Mouse (Mus musculus): Measurements from ENCODE around the gene Il9.

Gene Il9

DNA sequence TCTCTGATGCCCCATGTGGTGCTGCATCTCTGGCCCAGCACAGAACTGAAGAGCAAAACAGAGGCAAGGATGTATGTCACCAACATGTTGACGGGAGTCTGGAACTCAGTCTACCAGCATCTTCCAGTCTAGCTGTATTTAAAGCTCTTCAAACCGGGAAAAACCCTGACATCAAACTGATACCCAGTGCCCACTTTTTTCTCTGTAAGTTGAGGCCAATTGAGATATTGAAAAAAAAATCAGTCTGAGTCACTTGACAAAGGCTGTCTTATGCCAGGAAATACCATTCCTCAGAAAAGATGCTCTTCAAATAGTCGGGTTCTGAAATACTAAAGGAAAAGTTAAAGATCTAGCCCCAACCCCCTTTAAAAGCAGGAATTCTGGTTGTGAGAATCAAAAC, at the start of gene Il9:
Gene Il9 (minus strand): TSS at position 101 of the 400 bp plus-strand sequence.
- no peak for ATAC-seq (ENCODE audit: low TSS enrichment)

- no peak for ATAC-seq (ENCODE audit: low TSS enrichment)
These were observed 47.6 kb upstream of the Il9 start for GRCm38 (mm10) chr13:56529685-56530084.

DNA sequence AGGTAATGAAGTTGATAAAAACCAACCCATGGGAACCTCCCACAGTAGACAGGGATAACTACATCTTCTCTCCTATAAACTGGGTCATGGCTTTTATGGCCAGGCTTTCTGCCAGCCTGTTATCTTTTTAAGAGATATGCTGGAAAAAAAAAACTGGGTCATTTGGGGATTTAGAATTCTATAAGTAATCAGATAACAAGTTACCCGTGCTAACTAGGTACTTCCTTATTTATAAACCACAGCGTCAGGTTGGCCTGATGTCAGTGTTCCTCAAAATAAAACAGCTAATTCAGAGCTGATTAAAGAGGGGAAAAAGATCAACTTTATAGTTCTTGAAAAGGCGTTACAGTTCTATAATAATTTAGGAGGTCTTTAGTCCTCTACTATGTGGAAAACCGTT, 47.0 kb upstream of the Il9 start:
- ATAC-seq (ENCODE audit: low TSS enrichment), result no peak

GRCm38 (mm10) chr13:56528281-56528680, 46.2 kb upstream of the Il9 start:
- no peak for ATAC-seq (ENCODE audit: low TSS enrichment)

- ATAC-seq (ENCODE audit: low TSS enrichment), result no peak
These were observed 45.8 kb upstream of the Il9 start for GRCm38 (mm10) chr13:56527846-56528245.

DNA sequence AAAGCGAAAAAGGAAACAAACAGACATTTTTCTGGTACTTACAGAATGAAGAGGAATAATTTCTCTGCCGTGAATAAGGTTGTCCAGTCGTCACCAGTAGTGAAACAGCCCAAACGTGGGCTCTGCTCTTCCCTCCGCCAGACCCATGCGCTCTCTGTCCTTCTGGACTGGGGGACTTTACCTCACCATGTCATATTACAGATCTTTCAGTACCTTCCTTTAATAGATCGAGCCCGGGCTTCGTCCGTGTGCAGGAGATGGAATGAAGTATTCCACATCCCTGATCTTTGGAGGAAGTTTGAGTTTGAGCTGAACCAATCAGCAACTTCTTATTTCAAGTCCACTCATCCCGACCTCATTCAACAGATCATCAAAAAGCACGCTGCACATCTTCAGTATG, 44.8 kb upstream of the Il9 start:
- ATAC-seq (ENCODE audit: low TSS enrichment), result no peak

DNA sequence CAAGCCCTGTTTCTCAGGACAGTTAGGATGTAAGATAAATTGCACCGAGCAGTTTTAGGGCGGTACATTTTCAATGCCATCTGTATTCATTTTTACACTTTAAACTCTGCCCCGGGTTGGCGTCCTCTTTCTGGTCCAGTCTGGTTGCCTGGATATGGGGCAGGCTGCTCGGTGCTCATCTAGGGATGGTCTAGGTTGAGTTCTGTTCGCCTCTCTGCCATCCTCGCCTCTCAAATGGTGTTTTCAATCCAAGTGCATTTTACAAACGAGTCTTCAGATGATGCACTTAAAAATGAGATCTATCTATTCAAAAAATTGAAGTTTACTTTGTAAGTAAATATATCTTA, 40.7 kb upstream of the Il9 start:
- no peak for ATAC-seq (ENCODE audit: low TSS enrichment)

GRCm38 (mm10) chr13:56522081-56522820, 40.2 kb upstream of the Il9 start, which contains the start of gene Fbxl21:
TSS of gene Fbxl21 (plus strand) at chr13:56522472.
- peak; percentile 100 for ATAC-seq (ENCODE audit: low TSS enrichment)

- no peak for ATAC-seq (ENCODE audit: low TSS enrichment)
These were observed 34.8 kb upstream of the Il9 start for GRCm38 (mm10) chr13:56516816-56517215.

DNA sequence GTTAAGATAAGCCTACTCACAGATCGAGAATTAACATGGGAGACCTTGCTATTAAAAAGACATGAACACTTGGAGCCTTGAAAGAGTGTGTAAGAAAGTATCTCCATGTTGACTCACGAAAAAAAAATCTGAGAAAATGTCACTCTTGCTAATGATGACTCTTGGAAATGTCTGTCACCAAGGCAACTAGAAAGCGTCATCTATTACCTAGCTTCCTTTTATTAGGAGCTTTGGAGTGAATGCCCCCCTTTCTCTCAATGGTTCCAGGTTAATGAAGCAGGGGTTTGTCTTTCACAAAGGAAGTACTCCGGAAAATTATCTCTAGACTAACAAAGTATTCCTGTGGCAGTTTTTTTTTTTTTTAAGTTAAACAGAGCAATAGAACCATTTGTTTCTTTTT, 34.3 kb upstream of the Il9 start:
- ATAC-seq (ENCODE audit: low TSS enrichment), result no peak

DNA sequence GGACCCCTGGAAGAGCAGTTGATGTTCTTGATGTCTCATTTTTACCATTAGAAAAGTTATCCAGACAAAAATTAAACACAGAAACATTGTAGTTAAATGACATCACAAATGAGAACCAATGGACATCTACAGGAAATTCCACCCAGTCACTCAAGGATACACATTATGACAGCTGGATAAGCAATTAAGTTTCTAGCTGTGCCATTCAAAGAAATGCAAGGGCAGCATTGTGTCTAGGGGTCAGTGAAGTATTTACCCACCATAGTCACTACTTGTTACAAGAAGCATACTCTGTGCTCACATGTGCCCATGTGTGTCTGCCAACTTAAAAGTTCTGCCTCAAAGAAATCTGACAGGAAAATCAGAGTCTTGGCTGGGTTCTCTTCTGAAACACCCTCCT, 31.5 kb upstream of the Il9 start:
- no peak for ATAC-seq (ENCODE audit: low TSS enrichment)

- ATAC-seq (ENCODE audit: low TSS enrichment), result no peak
These were observed 27.8 kb upstream of the Il9 start for GRCm38 (mm10) chr13:56509796-56510195.

DNA sequence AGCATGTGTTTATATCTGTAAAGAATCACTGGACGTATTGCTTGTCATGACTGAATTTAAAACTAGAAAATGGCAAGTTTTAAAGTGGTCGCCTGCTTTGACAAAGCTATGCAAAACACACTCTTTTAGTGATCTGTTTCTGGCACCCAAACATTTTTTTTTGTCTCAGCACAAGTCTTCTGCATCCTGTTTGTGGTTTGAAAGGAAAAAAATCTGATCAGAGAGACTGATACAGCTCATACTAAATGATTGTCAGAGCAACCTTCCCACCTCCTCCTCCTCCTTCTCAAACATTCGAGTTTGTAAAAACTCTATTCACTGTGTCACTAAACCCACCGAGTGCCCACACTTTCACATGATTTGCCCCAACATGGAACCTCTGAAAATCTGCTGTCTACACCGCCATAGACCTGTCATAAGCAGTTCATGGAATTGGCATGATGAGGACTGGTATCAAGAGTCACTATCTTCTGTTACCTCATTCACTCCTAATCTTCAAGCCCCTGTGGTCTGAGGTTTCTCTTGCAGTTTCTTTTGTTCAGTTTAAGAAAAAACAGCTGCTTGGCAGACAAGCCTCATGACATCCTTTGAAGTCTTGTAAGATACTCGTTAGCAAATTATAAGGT, 24.9 kb upstream of the Il9 start:
- no peak for ATAC-seq (ENCODE audit: low TSS enrichment)

DNA sequence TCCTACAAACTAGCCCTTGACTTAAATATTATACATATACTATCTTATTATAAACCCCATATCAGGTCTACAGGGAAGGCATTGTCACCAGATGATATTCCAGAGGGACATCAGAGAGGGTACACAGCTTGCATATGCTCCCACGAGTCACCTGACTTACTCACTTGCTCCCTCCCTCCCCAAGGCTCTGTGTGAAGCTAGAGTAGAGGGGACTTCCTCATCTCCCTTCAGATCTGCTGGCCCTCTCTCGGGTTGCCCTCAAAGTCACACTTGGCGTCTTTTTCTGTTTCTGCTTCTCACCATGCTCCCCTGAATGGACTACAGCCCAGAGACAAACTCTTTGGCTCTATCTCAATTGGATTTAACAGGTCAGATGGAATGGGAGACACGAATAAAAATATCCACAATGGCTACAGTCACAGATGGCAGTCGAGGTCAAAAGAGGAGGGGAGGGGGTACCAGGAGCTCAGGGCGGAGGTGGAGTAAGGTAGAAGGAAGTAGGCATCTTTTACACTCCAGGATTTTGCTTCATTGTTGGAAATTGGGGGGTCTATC, 19.9 kb upstream of the Il9 start:
- ATAC-seq (ENCODE audit: low TSS enrichment), result no peak

DNA sequence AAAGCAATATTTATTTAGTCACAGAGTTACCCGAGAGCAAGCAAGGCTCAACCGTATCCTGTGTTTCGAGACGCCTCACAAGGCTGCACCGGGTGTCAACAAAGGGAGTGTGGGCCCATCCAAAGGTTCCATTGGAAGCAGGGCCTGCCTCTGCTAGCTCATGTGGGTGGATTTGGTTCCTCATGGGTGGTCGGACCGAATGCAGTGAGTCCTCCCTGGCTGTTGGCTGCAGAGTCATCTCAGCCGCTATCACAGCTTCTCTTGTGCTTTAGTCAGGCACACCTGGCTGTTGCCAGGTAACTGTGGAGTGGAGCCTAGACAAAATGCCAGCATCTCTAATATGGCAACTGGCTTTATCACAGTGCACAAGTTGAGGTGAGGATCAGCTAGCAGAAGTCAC, 18.6 kb upstream of the Il9 start:
- ATAC-seq (ENCODE audit: low TSS enrichment), result no peak

DNA sequence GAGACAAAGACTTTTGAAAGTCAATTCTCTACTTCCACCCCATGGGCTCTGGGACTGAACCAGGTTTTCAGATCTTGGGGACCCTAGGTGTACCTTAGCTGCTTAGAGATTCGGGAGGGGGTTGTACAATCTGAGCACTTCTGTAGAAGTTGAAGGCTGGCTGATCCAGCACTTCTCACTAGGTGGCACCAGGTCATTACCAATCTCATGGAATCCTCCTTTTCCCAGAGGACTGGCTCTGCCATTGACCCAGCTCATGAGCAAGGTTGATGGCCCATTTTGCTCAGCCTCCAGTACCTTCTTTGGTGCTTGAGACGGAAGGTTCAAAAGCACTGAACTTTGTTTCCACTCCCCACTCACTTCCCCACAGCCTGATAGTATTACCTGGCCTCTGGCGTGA, 18.1 kb upstream of the Il9 start:
- ATAC-seq (ENCODE audit: low TSS enrichment), result no peak

DNA sequence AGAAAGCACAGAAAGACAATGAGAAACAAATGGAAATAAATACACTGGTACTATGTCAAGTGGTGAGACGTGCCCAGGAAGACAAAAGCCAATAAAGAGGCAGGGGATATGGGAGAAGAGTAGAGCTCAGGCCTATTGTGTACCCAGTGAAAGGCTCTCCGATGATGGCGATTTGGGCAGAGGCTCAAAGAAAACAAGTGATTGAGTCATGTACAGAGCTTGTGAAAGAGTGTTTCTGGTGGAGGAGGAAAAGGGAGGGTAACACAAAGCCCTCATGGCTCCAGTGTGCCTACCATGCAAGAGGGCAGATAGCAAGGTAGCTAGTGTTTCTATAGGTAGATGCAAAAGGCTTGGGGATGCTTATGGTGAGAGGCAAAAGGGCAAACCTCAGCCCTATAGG, 12.4 kb upstream of the Il9 start:
- no peak for ATAC-seq (ENCODE audit: low TSS enrichment)

- no peak for ATAC-seq (ENCODE audit: low TSS enrichment)
These were observed 6.0 kb upstream of the Il9 start for GRCm38 (mm10) chr13:56488012-56488411.

- ATAC-seq (ENCODE audit: low TSS enrichment), result no peak
These were observed 4.0 kb downstream of the Il9 start for GRCm38 (mm10) chr13:56478027-56478426.

DNA sequence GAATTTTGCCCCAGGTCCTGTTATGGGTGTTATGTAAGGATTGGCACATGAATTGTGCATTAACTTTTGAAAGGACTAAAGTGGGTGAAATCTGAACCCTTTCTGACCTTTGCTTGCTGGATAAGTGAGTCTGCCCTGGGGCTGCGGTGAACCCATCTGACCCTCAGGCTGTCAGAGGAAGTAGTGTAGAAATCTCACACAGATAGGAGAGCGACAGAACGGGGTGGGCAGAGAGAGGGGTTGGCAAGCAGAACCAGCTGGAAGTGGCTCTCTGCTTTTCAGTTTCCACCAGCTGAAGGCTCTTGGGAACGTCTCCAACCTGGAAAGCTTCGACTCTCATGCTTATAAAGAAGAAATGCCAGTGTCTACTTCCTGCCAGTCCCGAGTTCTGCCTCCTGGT, 4.8 kb downstream of the Il9 start:
- ATAC-seq (ENCODE audit: low TSS enrichment), result peak; percentile 65; the same call in 1 of the 2 replicates

DNA sequence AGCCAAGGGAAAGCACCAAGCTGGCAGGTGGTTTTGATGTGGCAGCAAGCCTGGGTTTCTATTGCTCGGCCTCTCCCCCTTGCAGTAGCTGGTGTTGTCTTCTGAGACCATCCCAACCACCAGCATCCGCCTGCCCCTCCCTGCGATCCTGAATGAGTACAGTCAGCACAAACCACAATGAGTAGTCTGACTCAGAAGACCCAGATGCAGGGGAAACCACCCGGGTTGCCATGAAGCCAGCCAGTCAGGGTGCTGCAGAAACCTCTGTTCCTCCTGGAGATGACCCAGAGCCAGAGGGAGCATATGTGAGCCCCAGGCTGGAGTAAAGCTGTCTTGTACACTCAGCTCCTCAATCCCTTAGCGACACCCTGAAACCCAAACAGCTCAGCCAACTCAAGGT, 5.3 kb downstream of the Il9 start:
- no peak for ATAC-seq (ENCODE audit: low TSS enrichment)

DNA sequence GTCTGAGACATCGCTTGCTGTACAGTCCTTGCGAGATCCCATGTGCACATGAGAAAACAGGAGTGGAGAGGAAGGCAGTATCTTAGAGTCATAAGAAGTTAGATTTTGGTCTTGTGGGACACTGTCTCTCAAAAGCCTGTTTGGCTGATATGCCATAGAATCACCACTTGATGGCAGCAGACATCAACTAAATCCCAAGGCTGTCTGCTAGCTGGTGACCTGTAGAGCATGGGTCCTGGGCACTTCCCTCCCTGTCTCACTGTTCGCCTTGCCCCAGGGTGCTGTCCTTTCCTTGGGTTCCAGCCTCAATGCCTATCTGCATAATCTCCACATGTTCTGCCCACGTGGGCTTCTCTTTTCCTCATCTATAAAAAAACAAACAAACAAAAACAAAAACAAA, 6.7 kb downstream of the Il9 start:
- ATAC-seq (ENCODE audit: low TSS enrichment), result peak; percentile 79

GRCm38 (mm10) chr13:56472661-56473060, 9.4 kb downstream of the Il9 start:
- no peak for ATAC-seq (ENCODE audit: low TSS enrichment)

Data from frontal cortex, adult (tissue).